Mouse (Mus musculus) stomach, postnatal 0 days (tissue): ENCODE data around the gene Ccdc43.

Source experiments
- CTCF ChIP-seq: IDR thresholded peaks from 2 replicates; pipeline ENCODE4 v1.5.1; 2016; ENCODE audit warnings: antibody characterized with exemption, low read depth, mild to moderate bottlenecking, moderate library complexity
- EP300 ChIP-seq: optimal IDR thresholded peaks from 2 replicates; pipeline ENCODE3; 2016; ENCODE audit warnings: antibody characterized with exemption

DNA sequence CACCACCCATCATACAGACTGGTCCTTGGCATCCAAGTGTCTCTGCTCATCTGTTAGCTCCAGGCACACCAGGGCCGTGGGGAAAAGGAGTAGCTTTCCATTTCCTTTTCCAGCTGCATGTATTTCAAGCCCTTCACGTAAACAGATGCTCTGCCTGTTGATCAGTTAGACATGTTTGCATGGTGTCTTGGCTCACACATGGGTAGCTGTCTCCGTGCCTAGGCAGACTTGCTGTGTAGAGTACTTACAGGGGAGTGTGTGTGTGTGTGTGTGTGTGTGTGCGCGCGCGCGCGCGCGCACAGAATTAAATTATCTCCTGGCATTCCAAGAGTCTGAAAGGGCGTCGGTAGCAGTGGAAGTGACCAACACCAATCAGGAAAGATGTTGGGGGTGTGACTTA, 51.4 kb downstream of the Ccdc43 start:
- TF ChIP-seq EP300 (no peak), CTCF (no peak)
